Comparison of ENCODE assay signal across 8 mouse cellular contexts in the genomic region with DNA sequence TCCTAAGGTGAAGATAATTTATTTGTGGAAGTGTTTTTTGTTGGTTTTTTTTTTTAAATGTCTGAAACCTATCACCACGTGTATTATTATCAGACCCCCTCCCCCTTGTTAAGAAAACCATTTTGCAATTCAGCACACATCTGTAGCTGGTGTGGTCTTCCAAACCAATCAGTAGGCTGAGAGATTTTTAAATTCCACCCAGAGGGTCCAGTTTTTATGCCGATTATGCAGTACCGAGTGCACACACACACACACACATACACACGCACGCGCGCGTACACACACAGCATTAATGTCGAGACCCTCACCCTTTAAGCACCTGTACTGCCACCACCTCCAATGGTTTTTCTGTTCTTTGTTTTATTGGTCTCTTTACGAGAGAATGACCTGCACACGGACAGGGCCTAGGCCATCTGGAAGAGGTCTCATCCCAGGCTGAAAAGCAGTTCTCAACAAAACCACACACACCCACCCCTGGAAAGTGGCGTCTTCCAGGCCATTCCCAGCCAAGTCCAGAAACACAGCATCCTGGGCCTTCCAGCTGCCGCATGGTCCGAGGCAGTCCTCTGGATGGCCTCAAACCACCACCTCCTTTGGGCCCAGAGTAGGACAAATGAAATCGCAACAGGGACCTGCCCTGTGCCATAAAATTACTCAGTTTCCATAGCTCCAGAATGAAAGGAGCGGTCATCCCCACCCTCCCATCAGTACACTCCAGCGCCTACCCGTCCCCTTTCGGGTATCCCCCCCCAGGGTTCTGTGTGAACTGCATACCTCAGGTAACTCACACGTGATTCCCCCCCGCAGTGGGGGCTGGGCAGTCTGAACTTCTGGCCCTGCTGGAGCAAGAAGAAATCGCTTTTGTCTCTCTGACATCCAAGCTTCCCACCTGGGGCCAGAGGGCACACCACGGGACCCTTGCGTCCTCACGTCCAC. TPM values are rescaled to one million over a fixed set of nuclear protein-coding genes. Genes with fewer than 3 reads are reported as not detected.
DNase-seq lines count a peak whose midpoint lies in the region; ATAC-seq and TF ChIP-seq lines count a peak whose summit lies in the region.

No protein-coding gene starts in this region.

- no peak overlapping the region for H3K27ac ChIP-seq in cortical plate, adult 2 months (ENCODE audit: insufficient read depth, low read length)
- peak overlapping the region; percentile 89 for H3K27ac ChIP-seq in heart, embryonic 15.5 days
- peak overlapping the region; percentile 62 for H3K27ac ChIP-seq in thymus, adult 2 months (ENCODE audit: control insufficient read depth, insufficient read depth, low read length)

- peak overlapping the region; percentile 84 for H3K4me3 ChIP-seq in cortical plate, adult 2 months (ENCODE audit: insufficient read depth, low read length)
- H3K4me3 ChIP-seq in heart, embryonic 15.5 days = peak overlapping the region; percentile 88
- peak overlapping the region; percentile 79 for H3K4me3 ChIP-seq in thymus, adult 2 months (ENCODE audit: control insufficient read depth, insufficient read depth, low read length)

- peak overlapping the region; percentile 76 for H3K4me2 ChIP-seq in heart, embryonic 15.5 days

- no peaks in the 10 kb centered on the region for H3K36me3 ChIP-seq in heart, embryonic 15.5 days
- peaks cover 9% of the 10 kb centered on the region; the same call in 1 of the 2 replicates for H3K36me3 ChIP-seq in thymus, adult 2 months (ENCODE audit: control insufficient read depth, insufficient read depth, low read length)

- no peaks in the 10 kb centered on the region for H3K27me3 ChIP-seq in heart, embryonic 15.5 days
- no peaks in the 10 kb centered on the region for H3K27me3 ChIP-seq in thymus, adult 2 months (ENCODE audit: control insufficient read depth, insufficient read depth, low read length)

- no peak for TF ChIP-seq CTCF in cortical plate, adult 2 months (IDR thresholded peaks at IDR 0.05; ENCODE audit: extremely low read depth, insufficient read depth, low read length)
- TF ChIP-seq CTCF in thymus, adult 2 months (IDR thresholded peaks at IDR 0.05; ENCODE audit: borderline replicate concordance, control insufficient read depth, extremely low read depth, insufficient read depth, low read length, poor library complexity) = 0 out of 2 replicates have a peak, but pooled peaks have one; percentile 8

- TF ChIP-seq POLR2A in cortical plate, adult 2 months (IDR thresholded peaks at IDR 0.05; ENCODE audit: extremely low read depth, insufficient read depth, low read length) = no peak
- TF ChIP-seq POLR2A in thymus, adult 2 months (IDR thresholded peaks at IDR 0.05; ENCODE audit: control insufficient read depth, extremely low read depth, insufficient read depth, low read length, poor library complexity) = no peak

- H3K9me3 ChIP-seq in heart, embryonic 15.5 days (replicated peaks) = no peaks in the 10 kb centered on the region

- H3K9ac ChIP-seq in heart, embryonic 15.5 days = peak overlapping the region; percentile 83

- WGBS in heart, embryonic 15.5 days = 15% methylated on average over 25 of the region's 25 CpGs
- WGBS in thymus, adult 2 months = 9% methylated on average over 25 of the region's 25 CpGs

- no peaks in the 10 kb centered on the region for H3K4me1 ChIP-seq in cortical plate, adult 2 months (ENCODE audit: control insufficient read depth, insufficient read depth, low read length)
- peaks cover 13% of the 10 kb centered on the region for H3K4me1 ChIP-seq in heart, embryonic 15.5 days (replicated peaks)
- peaks cover 18% of the 10 kb centered on the region for H3K4me1 ChIP-seq in thymus, adult 2 months (replicated peaks; ENCODE audit: control insufficient read depth, insufficient read depth, low read length)

- peak; percentile 37 for DNase-seq in urinary bladder, postnatal 14 days (ENCODE audit: low spot score)
- no peak for DNase-seq in urinary bladder, postnatal 25 days (ENCODE audit: low spot score)
- peak; percentile 48 for DNase-seq in kidney, postnatal 14 days
- DNase-seq in mesoderm, embryonic 11.5 days (ENCODE audit: low read depth, low spot score) = peak; percentile 65
- DNase-seq in thymus, adult 2 months = peak; percentile 75
- no peak for DNase-seq in right cerebral cortex, postnatal 36 days (ENCODE audit: low spot score in 2 of 2)

- no peak for ATAC-seq in heart, embryonic 15.5 days (replicated peaks; ENCODE audit: insufficient number of reproducible peaks, insufficient read depth, low FRiP score, low read depth)

RNA-seq across cellular contexts. Expression of gene Arl4c, which starts 1.9 kb away (rescaled TPM):
- 26.5 and 26.6 TPM in 2 replicates for polyA plus RNA-seq in cortical plate, adult 2 months (2012; rRNA removed)
- 7.0 and 9.2 TPM in 2 replicates for polyA plus RNA-seq in heart, embryonic 15.5 days (2015; fragmentation: Nextera tagmentation; extraction: Ambion mirVana)
- polyA plus RNA-seq in thymus, adult 2 months (2012; rRNA removed) = 71.3 and 98.8 TPM in 2 replicates

Comparison
In these comparisons a context has a peak if more than half of its experiments do, and no peak if none do; other contexts are left out.
1. DNase-seq: peak in urinary bladder, postnatal 14 days (single experiment), kidney, postnatal 14 days (single experiment), mesoderm, embryonic 11.5 days (single experiment) and thymus, adult 2 months (single experiment); none in urinary bladder, postnatal 25 days (single experiment) and right cerebral cortex, postnatal 36 days (0 of 2).
2. Peak in every context shown above with its lines, with median percentiles within 50 percentile points of each other: H3K4me3 ChIP-seq.